Mouse (Mus musculus) gonadal fat pad, adult 2 months (tissue): ENCODE data around the gene Fam131a. TPM values are rescaled to one million over a fixed set of nuclear protein-coding genes. Genes with fewer than 3 reads are reported as not detected.
"Not testable (repeated sequence)": the region's sequence is repeated elsewhere in the genome, so short reads cannot be mapped to it uniquely, and the experiment has no call there.

Experiments used
- DNase-seq: peaks from one replicate; pipeline ENCODE4 v3.0.0-alpha.2; 2012; ENCODE audit warnings: low read depth
- polyA plus RNA-seq: library from polyadenylated mRNA; depleted of rRNA; stranded (reverse); fragments of >200 nt; gene quantifications from 2 replicates; pipeline ENCODE4 v1.2.3, GENCODE M21; 2012; rRNA removed

Fam131a gene
- 11.8 and 12.7 TPM in 2 replicates for polyA plus RNA-seq

DNA sequence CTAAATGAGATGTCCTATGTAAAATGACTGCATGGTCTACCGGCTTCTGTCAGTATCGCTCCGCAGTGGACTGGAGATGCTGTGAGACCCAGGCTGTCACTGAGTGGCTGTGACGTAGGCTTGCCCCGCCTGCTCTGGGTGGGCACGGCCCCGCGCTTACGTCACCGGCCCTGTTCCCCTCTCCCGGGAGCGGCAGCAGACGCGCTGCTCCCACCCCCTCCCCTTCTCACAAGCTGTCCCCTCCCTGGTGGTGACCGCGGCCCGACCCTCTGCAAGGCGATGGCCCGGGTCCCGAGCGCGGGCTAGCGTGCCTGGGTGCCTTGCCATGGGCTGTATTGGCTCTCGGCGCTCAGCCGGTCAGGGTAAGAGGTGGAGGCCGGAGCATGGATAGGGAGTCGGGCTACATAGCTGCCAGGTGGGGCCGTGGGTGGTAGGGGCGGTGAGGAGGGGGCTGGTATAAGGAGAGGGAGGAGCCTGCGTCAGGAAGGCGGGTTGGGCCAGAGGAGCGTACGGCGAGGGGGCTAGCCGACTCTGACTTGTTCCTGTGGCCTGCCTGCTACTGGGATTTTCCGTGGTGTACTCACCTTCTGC is at the start of gene Fam131a:
Gene Fam131a, plus strand, starts transcription at position 131 of the 591 bp plus-strand sequence.
- DNase-seq: no peak

DNA sequence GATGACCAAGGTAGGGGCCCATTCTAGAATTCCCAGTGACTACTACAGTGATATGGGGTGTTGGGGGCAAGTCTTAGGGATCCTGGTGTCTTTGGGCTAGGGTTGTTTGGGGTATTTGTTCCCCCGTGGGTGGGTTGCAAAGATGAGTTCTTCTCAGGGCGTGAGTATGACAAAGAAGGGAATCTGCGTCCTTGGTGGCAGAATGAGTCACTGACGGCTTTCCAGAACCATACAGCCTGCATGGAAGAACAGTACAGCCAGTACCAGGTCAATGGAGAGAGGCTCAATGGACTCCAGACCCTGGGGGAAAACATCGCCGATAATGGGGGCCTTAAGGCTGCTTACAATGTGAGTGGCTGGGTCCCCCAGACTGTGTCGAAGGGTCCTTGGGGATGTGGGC is 49.1 kb upstream of the Fam131a start:
- DNase-seq: no peak

DNA sequence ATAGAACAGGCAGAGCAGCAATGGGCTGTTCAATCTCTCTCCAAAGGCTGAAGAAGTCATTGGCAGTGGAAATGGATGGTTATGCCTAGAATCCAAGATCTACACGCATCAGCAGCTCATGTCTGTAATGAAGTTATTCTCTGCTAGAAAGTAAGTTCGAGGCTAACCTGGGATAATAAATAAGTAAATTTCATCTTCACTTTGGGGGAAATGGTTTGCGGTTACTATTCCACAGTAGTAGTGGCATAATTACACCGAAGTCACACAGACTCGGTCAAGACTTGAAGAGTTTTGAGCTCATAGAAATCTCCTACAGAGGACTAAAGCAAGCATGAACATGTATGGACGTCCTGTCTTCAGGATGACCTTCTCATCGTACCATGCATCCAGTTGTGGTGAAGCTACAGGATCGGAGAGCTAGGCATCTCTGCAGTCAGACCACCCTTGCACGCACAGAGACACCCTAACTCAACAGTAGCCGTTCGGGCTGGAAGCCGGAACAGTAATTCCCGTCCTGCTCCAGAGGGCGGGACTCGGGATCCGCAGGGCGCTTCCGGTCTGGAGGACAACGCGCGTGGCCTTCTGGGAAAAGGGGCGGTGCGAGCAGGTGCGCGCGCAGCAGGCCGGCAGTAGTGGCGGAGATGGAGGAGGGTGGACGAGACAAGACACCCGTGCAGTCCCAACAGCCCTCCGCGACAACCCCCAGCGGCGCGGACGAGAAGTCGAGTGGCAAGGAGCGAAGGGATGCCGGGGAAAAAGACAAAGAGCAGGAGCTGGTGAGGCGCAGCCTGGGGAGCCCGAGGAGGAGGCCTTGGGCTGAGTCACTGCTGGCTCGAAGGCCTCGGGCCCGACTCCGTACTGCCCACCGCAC is 41.7 kb upstream of the Fam131a start, which contains the start of gene Psmd2:
Gene Psmd2, plus strand, starts transcription at position 577 of the 871 bp plus-strand sequence.
- DNase-seq: peak; percentile 41

DNA sequence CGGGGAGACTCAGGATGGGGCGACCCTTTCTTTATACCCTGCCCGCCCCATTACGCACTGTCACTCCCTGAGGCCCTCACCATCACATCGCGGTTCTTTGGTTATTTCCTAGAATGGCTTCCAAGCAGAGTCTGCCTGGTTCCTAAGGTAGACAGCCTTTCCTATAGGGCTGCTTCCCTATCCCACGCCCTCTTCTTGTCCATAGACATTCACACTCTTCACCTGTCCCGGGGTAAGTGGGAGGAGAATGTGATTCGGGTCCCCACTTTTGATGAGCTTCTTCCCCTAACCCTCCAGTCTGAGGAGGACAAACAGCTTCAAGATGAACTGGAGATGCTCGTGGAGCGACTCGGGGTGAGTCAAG is 41.1 kb upstream of the Fam131a start:
- DNase-seq: no peak

DNA sequence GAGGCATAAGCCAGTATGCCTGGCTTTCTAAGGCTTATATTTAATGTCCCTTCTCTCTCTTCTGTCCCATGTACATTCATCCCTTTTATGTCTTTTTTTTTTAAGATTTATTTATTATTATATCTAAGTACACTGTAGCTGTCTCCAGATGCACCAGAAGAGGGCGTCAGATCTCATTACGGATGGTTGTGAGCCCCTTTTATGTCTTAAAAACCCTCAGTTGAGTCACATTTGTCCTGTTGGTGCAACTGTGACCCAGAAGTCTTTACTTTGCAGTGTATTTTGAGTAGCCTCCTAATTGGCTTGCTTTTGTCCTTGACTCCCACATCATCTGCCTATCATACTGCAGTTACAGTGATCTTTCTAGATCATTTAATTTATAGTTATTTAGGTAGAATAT is 39.7 kb upstream of the Fam131a start:
- no peak for DNase-seq

DNA sequence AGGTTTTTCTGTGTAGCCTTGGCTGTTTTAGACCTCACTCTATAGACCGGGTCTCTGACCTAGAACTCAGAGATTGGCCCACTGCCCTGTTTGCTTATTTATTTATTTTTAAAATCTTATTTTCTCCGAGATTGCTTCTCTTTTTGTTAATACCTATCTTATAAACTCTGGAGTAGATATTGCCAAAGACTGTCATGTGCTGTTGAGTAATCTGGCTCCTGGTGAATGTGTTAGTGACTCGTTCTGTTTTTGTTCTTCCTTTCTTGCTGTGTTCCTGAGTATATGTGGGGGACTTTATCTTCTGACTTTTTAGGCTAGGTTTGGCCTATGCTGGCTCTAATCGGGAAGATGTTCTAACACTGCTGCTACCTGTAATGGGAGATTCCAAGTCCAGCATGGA is 35.4 kb upstream of the Fam131a start:
- DNase-seq: no peak

DNA sequence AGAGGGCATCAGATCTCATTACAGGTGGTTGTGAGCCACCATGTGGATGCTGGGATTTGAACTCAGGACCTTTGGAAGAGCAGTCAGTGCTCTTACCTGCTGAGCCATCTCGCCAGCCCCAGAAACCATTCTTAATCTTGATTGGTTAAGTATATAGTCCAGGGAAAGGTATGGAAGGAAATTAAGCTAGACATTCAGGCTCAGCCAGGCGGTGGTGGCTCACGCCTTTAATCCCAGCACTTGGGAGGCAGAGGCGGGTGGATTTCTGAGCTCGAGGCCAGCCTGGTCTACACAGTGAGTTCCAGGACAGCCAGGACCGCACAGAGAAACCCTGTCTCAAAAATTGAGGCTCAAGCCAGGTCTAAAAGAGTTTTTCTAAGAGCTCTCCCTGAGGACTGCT is 25.0 kb upstream of the Fam131a start, which contains the start of gene Eif4g1:
Gene Eif4g1, plus strand, starts transcription at position 301 of the 400 bp plus-strand sequence.
- not testable (repeated sequence) for DNase-seq

DNA sequence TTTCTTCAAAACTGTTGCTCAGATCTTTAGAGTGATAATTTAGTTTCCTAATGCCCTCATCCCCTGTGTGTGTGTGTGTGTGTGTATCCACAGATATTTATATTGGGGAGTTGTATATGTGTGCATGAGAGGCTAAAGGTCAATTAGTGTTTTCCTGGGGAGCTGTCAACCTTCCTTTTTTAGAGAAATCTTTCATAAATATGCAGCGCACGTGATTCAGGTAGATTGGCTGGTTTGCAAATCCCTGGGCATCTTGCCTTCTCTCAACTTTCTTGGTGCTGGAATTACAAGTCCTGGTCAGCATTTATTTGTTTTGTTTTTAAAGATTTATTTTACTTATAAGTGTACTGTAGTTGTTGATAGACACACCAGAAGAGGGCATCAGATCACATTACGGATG is 22.8 kb upstream of the Fam131a start:
- DNase-seq: no peak

DNA sequence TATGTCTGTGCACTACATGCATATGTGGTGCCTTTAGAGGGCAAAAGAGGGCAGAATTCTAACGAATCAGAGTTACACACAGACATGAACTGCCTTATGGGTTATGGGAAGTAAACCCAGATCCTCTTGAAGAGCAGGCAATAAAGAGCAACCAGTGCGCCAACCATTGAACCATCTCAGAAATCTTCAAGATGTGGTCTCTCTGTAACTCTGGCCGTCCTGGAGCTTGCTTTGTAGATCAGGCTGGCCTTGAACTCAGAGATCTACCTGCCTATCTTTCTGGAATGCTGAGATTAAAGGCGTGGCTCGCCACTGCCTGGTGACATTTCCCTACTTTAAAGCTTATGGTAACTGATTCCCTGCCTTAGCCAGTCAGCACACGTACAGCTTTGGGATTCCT is 21.2 kb upstream of the Fam131a start:
- DNase-seq: no peak

DNA sequence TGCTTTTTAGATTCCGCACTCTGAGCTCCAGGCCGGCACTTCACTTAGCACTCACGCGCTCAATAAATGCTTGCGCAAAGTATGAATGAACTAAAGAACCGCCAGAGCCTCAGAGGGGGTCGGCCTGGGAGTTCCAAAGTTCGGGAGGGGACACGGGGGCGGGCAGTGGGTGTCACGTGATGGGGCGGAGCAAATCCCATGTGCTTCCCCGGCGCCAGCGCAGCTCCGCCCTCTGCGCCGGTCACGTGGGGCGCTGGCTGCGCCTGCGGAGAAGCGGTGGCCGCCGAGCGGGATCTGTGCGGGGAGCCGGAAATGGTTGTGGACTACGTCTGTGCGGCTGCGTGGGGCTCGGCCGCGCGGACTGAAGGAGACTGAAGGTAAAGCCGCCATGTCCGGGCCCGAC is 20.5 kb upstream of the Fam131a start:
- peak; percentile 33 for DNase-seq

DNA sequence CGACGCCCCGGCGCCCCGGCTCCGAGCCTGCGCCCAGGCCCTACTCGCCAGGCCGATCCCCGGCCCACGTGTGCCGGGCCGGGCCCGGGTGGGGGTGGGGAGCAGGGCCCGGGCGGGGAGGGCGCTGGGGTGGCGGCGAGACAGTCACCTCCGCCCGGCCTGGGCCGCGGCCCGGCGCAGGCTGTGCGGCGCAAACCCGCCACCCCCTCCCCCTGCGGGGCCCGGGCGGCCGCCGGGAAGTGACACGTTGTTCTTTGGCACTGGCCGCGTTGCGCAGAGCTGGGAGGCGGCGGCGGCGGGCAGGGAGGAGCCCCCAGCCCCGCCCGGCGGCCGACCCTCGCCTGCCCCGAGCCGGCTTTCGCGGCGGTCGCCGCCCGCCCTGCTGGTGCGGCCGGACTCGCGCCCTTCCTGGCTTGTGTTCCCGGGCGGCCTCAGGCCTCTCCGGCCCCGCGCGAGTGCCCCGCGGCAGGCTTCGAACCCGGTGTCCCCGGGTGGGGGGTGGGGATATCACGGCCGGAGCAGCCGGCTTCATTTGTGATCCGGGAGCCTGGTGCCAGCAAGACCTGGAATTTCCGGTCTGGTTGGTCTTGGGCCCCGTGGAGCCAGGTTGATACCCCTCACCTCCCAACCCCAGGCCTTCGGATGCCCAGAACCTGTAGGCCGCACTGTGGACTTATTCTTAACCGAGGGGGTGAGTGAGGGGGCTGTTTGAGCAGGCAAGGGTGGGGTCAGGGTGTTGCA is 19.9 kb upstream of the Fam131a start:
- no peak for DNase-seq

DNA sequence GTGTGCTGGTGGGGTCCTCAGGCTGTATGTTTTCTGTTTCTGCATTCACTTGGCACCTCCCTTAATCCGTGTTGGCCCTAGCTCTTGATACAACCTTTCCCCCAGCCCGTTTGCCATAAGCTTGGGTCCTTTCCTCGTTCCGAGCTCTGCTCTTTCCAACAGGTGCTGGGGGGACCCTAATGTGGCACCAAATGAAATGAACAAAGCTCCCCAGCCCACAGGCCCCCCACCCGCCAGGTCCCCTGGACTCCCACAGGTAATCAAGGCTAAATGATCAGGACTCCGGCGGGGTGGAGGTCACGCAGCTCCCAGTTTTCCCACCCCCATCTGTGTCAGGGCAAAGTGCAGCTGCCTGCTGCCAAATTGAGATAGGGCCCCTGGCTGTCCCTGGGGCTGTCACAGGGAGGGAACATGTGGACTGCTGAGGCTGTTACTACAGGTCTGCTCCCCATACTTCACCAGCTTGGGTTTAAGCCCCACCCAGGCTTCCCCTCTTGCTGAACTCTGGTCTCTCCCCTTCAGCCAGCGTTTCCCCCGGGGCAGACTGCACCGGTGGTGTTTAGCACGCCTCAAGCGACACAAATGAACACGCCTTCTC is 19.2 kb upstream of the Fam131a start:
- no peak for DNase-seq

DNA sequence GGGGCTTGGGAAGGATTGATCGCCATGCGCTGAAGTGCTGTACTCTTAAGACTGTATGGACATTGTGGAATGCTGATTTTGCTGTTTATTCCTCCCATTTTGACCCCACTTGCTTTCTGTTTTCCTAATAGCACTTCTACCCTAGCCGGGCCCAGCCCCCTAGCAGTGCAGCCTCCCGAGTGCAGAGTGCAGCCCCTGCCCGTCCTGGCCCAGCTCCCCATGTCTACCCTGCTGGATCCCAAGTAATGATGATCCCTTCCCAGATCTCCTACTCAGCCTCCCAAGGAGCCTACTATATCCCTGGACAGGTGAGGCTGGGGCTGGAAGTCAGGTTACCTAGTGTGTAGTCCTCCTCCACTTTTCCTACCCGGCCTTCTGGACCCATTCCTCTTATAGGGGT is 17.8 kb upstream of the Fam131a start:
- no peak for DNase-seq

DNA sequence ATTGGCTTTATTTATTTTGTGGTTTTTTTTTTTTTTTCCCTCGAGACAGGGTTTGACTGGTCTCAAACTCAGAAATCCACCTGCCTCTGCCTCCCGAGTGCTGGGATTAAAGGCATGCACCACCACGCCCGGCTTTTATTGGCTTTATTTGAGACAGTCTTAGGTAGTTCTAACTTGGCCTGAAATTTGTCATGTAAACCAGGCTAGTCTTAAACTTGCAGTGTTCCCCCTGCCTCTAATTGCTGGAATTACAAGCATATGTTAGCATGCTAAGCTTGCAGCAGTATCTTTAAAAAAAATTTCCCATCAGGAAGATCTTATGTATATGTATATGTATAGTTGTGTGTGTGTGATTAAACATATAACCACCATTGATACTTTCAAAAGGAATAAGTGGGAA is 16.3 kb upstream of the Fam131a start:
- no peak for DNase-seq

DNA sequence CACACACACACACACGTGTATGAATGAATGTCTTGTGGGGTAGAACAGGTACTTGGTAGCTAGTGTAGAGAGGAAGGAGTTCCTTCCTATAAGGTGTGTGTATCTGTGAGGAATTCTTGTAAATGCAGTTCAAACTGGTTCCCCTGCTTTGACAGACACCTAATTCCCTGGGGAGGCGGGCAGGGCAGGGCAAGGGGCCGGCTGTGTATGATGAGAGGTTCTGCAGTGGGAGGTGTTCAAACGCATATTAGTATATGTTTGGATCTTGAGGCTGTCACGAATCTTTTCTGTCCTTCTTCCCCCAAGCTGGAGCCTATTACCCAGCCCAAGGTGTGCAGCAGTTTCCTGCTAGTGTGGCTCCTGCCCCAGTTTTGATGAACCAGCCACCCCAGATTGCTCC is 15.7 kb upstream of the Fam131a start:
- DNase-seq: no peak

DNA sequence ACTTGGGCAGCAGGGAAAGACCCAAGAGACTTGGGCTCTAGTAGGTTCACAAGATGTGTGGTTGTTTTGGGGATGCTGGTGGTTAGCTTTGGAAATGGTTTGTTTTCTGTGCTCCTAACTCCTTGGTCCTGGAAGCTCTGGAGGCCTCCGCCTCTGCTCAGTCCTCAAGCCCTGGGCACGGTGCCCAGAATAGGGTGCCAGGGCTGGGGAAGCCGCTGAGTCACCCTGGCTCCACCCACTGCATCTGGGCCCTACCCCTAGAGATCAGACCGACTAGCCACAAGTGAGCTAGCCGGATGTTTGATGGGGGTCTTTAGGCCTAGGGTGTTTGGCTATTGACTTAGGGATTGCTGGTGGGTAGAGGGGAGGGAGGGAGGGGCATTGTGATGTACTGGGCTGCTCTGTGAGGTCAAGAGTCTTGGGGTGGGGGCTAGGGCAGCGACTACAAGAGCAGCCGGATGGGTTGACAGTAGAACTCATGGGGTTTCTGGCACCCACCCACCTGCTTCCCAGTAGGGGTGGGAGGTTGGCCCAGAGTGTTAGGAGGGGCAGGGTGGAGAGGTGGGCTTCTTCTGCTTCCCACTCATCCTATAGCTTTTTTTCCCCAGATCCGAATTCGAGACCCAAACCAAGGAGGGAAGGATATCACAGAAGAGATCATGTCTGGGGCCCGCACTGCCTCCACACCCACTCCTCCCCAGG is 14.9 kb upstream of the Fam131a start:
- DNase-seq: peak; percentile 56

DNA sequence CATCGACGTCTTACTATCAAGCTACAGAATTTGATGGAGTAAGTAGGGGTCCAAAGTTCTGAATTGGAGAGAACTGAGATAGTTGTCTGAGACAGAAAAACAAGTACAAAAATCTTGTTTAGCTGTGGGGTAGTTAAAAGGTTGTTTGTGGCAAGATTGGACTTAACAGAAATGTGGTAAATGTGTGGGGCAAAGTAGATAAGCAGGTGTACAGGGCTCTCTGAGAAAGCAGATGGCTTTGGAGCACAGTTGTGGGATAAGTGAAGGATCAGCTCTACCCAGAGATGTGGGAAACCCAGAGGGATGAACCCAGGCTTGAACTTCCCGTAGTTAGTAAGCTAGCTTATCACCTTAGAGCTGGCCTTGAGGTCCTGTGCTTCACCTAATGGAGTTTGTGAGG is 2.3 kb upstream of the Fam131a start:
- no peak for DNase-seq

DNA sequence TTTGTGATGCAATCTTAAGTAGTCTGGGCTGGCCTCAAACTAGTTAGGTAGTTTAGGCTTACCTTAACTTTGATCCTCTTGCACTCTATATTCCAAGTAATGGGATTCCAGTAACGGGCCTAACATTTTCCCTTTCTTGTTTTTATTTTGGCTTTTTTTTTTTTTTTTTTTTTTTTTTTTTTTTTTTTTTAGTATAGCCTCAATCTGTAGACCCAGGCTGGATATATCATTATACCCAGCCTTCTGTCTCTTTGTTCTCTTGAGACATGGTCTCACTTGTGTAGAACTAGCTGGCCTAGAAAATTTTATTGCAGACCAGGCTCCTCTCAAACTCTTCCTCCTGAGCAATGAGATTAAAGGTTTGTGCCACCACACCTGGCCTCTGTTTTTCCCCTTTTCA is 1.4 kb upstream of the Fam131a start:
- no peak for DNase-seq

DNA sequence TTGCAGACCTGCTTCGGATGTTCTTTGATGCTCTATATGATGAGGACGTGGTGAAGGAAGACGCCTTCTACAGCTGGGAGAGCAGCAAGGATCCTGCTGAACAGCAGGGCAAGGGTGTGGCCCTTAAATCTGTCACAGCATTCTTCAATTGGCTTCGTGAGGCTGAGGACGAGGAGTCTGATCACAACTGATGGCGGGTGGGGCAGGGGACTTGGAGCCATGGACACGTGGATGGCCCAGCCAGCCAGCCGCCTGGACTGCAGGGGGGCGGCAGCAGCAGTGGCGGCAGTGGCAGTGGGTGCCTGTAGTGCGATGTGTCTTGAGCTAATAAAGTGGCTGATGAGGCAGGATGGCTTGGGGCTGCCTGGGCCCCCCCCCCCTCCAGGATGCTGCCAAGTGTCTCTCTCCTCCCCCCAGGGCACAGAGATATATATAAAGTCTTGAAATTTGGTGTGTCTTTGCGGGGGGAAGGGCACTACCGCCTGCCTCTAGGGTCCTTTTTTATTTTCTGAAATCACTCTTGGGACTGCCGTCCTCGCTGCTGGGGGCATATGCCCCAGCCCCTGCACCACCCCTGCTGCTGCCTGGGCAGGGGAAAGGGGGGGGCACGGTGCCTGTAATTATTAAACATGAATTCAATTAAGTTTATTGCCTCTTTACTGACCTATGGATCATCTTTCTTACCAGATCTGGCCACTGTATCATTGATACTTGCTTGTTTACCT is 638 bp upstream of the Fam131a start:
- no peak for DNase-seq

DNA sequence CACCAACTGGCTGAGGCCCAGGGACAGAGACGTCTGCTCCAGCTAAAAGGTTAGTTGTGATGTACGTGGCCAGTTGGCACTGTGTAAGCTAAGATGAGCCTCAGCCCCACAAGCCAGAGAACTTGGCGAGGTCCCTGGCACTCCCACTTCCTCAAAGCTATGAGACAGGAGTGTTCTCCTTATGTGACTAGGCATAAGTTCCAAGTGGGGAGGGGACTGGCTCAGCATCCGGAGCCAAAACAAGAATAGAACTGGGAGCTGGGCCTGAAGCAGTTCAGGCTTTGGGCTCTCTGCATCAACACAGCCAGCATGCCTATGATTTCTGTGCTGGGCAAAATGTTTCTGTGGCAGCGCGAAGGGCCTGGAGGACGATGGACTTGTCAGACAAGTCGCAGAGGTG is 1.7 kb downstream of the Fam131a start:
- DNase-seq: no peak
